Mouse (Mus musculus) embryonic facial prominence, embryonic 14.5 days (tissue): ENCODE measurements around the gene Gm17428. TPM values are rescaled to one million over a fixed set of nuclear protein-coding genes. Genes with fewer than 3 reads are reported as not detected.
A peak's percentile ranks its signal among the peaks of the same experiment; 100 is the strongest.
"Not testable (repeated sequence)": the region's sequence is repeated elsewhere in the genome, so short reads cannot be mapped to it uniquely, and the experiment has no call there.

Experiments used
- ATAC-seq: fragments of 200-750 bp; cut with Nextera tagmentation; 2 replicates; pipeline ENCODE4 v1.8.0; 2017; ENCODE audit warnings: low read depth, moderate number of reproducible peaks, moderate TSS enrichment
- DNase-seq: peaks from one replicate; pipeline ENCODE4 v3.0.0-alpha.2; 2015; ENCODE audit warnings: low spot score
- H3K27ac ChIP-seq: fragments of 300-500 bp; sonication (generic); replicated peaks from 2 replicates; pipeline ENCODE4 v1.5.1; 2014; ENCODE audit warnings: low read depth, mild to moderate bottlenecking, low read length, moderate library complexity
- H3K27me3 ChIP-seq: fragments of 300-500 bp; sonication (generic); replicated peaks from 2 replicates; pipeline ENCODE4 v1.6.1; 2014; ENCODE audit warnings: low read length; ENCODE audit not compliant: control insufficient read depth, insufficient read depth
- H3K36me3 ChIP-seq: fragments of 300-500 bp; sonication (generic); 2 replicates; pipeline ENCODE4 v1.6.1; 2014; ENCODE audit warnings: low read length, mixed read lengths; ENCODE audit not compliant: control insufficient read depth, insufficient read depth
- H3K4me1 ChIP-seq: fragments of 300-500 bp; sonication (generic); 2 replicates; pipeline ENCODE4 v1.6.1; 2014; ENCODE audit warnings: antibody characterized with exemption, low read length; ENCODE audit not compliant: control insufficient read depth, insufficient read depth
- H3K4me2 ChIP-seq: fragments of 300-500 bp; sonication (generic); 2 replicates; pipeline ENCODE4 v1.6.1; 2014; ENCODE audit warnings: low read depth, mild to moderate bottlenecking, low read length, moderate library complexity, mixed read lengths
- H3K4me3 ChIP-seq: fragments of 300-500 bp; sonication (generic); 2 replicates; pipeline ENCODE4 v1.5.1; 2014; ENCODE audit warnings: low read depth, mild to moderate bottlenecking, low read length
- H3K9ac ChIP-seq: fragments of 300-500 bp; sonication (generic); 2 replicates; pipeline ENCODE4 v1.6.1; 2014; ENCODE audit warnings: low read depth, mild to moderate bottlenecking, low read length, moderate library complexity, mixed read lengths
- H3K9me3 ChIP-seq: fragments of 300-500 bp; sonication (generic); 2 replicates; pipeline ENCODE4 v1.6.1; 2016; ENCODE audit warnings: low read length; ENCODE audit not compliant: control insufficient read depth
- WGBS: fragments of 180-500 bp; shearing (Covaris S2); extraction: QIAGEN DNeasy Blood & Tissue Kit; methylation state at CpG from one replicate; pipeline ENCODE4 v1.1.7; 2014; 5-methylcytosine and 5-hydroxymethylcytosine counted together
- polyA plus RNA-seq: library from polyadenylated mRNA; unstranded; fragments of >200 nt; fragmentation: Nextera tagmentation; extraction: Ambion mirVana; gene quantifications from 2 replicates; pipeline ENCODE4 v1.2.1, GENCODE M21; 2014

The Gm17428 gene
- polyA plus RNA-seq, 1 experiment from 2014 or later = not detected

- Histone ChIP-seq H3K36me3 (no peaks in the 10 kb centered on the region), H3K9ac (no peak overlapping the region), H3K4me1 (peaks cover 12% of the 10 kb centered on the region), H3K27ac (no peak overlapping the region), H3K27me3 (no peaks in the 10 kb centered on the region), H3K4me2 (no peak overlapping the region), H3K4me3 (no peak overlapping the region), H3K9me3 (no peaks in the 10 kb centered on the region)
- no peak for ATAC-seq
- no peak for DNase-seq
These were observed 21.9 kb downstream of the Gm17428 start for GRCm38 (mm10) chr14:54998680-54999079.

DNA sequence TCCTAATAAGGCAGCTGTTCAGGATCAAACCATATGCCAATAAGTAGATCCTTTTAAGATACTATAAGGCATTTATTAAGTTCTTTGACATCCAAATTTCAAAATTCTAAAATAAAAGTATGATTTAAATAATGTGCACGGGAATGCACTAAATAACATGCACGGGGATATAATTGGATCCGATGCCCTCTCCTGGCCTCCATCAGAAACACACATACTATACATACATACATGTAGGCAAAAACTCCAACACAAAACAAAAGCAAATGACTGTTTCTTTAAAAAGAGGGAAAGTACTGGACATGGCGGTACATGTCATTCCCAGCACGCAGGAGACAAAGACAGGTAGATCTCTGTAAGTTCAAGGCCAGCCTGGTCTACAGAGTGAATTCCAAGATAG, 23.1 kb downstream of the Gm17428 start:
- not testable (repeated sequence) for H3K36me3 ChIP-seq, H3K4me2 ChIP-seq, ATAC-seq, H3K9ac ChIP-seq, H3K4me3 ChIP-seq, H3K9me3 ChIP-seq, H3K27me3 ChIP-seq, DNase-seq, H3K4me1 ChIP-seq, H3K27ac ChIP-seq
- WGBS = 76% methylated on average over 5 of the region's 5 CpGs

DNA sequence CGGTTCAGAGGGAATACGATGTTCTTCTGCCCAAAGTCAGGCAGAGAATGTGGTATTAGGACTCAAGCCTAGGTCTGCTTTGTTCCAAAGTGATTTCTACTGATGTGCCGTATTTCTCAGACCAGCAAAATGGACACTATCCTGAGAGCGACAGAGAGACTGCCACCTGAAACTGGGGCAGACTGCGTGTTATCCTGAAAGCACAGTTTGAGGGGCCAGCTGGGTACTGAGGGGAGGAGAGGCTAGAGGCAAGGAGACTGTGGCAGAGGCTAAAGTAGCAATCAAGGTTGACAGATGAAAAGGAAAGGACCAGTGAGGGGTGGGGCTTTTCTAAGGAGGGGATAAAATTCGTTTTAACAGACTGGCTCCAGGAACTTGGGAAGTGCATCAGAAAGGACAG, 24.1 kb downstream of the Gm17428 start:
- DNase-seq = no peak
- 82% methylated on average over 6 of the region's 6 CpGs for WGBS
- no peak for ATAC-seq

DNA sequence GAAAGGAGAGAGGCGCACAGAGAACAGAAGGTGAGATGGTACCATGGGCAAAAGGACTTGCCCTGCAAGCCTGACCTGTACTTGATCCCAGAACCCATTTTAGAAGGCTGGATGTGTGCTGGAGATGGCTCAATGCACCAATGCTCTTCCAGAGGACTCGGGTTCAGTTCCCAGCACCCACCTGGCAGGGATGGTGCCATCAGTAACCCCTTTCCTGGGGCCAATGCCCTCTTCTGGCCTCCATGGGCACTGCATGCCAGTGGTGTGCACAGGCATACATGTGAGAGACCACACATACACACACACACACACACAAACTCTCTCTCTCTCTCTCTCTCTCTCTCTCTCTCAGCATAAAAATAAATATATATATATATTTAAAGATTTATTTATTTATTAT, 24.7 kb downstream of the Gm17428 start:
- H3K4me1 ChIP-seq = peaks cover 9% of the 10 kb centered on the region; the same call in 1 of the 2 replicates
- no peak overlapping the region for H3K27ac ChIP-seq
- no peak for ATAC-seq
- 100% methylated on average over 2 of the region's 2 CpGs for WGBS
- H3K4me2 ChIP-seq = no peak overlapping the region
- no peaks in the 10 kb centered on the region for H3K27me3 ChIP-seq
- H3K4me3 ChIP-seq = no peak overlapping the region
- H3K9me3 ChIP-seq = no peaks in the 10 kb centered on the region
- DNase-seq = no peak
- no peaks in the 10 kb centered on the region for H3K36me3 ChIP-seq
- no peak overlapping the region for H3K9ac ChIP-seq

More for the DNA sequence above, 24.1 kb downstream of the Gm17428 start:
- H3K9ac ChIP-seq = no peak overlapping the region
- no peak overlapping the region for H3K4me3 ChIP-seq
- H3K4me1 ChIP-seq = peaks cover 9% of the 10 kb centered on the region; the same call in 1 of the 2 replicates
- no peak overlapping the region for H3K4me2 ChIP-seq
- no peaks in the 10 kb centered on the region for H3K9me3 ChIP-seq
- H3K36me3 ChIP-seq = no peaks in the 10 kb centered on the region
- H3K27me3 ChIP-seq = no peaks in the 10 kb centered on the region
- H3K27ac ChIP-seq = no peak overlapping the region

DNA sequence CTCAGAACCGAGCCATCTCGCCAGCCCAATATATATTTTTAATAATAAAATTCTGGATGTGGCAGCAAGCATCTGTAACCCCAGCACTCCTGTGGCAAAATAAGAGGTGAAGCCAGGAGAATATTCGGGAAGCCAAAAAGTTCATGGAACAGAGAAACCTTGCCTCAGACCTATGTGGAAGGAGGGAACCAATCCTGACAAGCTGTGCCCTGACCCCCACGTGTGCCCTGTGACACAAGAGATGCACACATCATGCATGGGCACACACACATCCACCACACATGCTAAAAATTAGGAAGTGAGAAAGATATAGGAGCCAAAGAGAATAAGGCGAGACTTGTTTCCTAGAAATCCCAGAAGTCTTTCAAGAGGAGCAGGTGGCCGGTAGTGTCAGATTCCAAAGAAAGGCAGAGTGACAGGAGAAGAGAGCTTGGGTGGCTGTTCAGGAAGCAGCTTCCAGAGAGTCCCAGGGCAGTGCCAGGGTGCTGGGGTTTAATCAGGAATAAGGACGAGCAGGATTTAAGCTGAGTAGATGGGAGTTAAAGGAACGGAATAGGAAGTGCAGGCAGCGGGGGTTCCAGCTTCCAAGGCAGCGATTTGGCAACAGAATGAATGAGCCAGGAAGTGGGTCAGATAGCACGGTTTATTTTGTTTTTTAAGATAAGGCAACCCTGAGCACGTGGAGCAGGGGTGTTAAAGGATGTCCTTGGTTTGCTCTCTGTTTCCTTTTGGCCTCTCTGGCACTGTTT, 25.4 kb downstream of the Gm17428 start:
- H3K4me1 ChIP-seq = peaks cover 9% of the 10 kb centered on the region; the same call in 1 of the 2 replicates
- WGBS = 38% methylated on average over 12 of the region's 12 CpGs
- H3K4me2 ChIP-seq = no peak overlapping the region
- H3K27me3 ChIP-seq = no peaks in the 10 kb centered on the region
- no peak overlapping the region for H3K9ac ChIP-seq
- H3K4me3 ChIP-seq = no peak overlapping the region
- H3K36me3 ChIP-seq = no peaks in the 10 kb centered on the region
- peak; percentile 73 for DNase-seq
- peak; percentile 16; the same call in 1 of the 2 replicates for ATAC-seq
- H3K27ac ChIP-seq = no peak overlapping the region
- no peaks in the 10 kb centered on the region for H3K9me3 ChIP-seq

DNA sequence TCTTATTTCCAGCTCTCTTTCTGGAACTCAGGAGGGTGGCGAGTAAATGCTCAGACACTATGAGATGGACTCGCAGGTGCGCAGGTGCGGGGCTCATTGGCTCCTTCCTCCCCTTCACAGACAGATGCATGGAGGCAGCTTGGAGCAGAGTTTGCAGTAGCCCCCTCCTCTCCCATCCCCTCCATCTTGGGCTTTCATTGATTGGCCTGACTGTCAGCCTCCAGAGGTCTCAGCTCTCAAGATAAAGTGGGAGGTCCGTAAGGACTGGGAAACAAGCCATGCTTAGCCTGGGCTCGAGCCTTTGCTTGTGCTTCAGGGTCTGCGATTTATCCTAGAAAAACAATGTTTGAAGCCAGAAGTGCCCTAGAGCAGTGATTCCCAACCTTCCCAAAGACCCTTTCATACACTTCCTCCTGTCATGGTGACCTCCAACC, 26.0 kb downstream of the Gm17428 start:
- no peak for DNase-seq
- no peaks in the 10 kb centered on the region for H3K36me3 ChIP-seq
- H3K27me3 ChIP-seq = no peaks in the 10 kb centered on the region
- no peak overlapping the region for H3K4me2 ChIP-seq
- no peak for ATAC-seq
- H3K4me3 ChIP-seq = no peak overlapping the region
- WGBS = 57% methylated on average over 7 of the region's 7 CpGs
- no peak overlapping the region for H3K27ac ChIP-seq
- H3K4me1 ChIP-seq = peaks cover 9% of the 10 kb centered on the region; the same call in 1 of the 2 replicates
- no peak overlapping the region for H3K9ac ChIP-seq
- no peaks in the 10 kb centered on the region for H3K9me3 ChIP-seq

DNA sequence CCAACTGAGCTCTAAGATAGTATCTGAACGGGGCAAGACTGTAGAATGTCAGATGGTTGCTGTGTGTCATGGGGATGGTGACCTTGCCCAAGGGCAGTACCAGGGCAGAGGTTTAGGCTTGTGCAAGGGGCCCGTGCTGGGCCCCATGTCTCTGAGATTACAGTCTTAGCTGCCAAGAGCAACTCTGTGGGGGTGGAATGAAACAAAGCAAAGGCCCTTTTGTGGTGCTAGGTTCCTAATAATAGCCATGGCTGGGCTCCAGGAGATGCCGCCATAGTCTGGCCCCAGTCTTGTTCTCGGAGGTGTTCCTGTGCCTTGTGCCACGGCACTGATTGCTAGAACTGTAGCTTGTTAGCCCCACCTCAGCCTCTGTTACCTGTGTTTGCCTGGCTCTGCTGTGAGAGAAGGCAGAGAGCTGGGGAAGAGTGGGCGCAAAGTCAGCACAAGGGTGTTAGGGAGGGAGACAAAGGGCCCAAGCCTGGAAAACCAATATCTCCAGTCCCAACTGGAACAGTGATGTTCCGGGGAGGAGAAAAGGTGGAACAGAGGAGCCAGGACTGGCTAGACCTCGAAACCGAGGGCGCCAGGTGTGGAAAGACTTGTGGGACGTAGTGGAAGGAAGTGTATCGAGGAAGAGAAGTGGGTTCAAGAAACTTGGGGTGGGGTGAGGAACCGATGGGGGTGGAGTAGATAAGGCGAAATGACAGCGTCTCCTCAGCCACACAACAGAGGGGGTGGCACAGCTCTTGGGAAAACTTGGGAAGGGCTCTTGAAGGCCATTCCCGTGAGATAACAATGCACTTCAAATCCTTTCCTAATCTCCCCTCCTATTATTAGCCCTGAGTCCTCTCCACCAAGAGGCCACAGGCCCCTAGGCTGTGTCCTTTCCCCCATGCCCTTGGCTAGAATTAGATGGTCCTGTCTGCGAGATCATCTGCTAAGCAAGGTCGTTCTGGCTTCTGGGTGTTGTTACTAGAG, 27.4 kb downstream of the Gm17428 start:
- Histone ChIP-seq H3K4me2 (no peak overlapping the region), H3K9ac (no peak overlapping the region), H3K36me3 (no peaks in the 10 kb centered on the region), H3K27me3 (no peaks in the 10 kb centered on the region), H3K27ac (no peak overlapping the region), H3K9me3 (no peaks in the 10 kb centered on the region), H3K4me3 (no peak overlapping the region), H3K4me1 (peaks cover 9% of the 10 kb centered on the region; the same call in 1 of the 2 replicates)
- DNase-seq = peak; percentile 27
- 77% methylated on average over 18 of the region's 18 CpGs for WGBS
- ATAC-seq = no peak; the same call in 1 of the 2 replicates

GRCm38 (mm10) chr14:55005506-55005905, 28.8 kb downstream of the Gm17428 start:
- H3K9ac ChIP-seq = no peak overlapping the region
- DNase-seq (no peak), ATAC-seq (no peak)
- WGBS = 81% methylated on average over 2 of the region's 2 CpGs
- H3K4me3 ChIP-seq = no peak overlapping the region
- H3K9me3 ChIP-seq = no peaks in the 10 kb centered on the region
- no peaks in the 10 kb centered on the region for H3K27me3 ChIP-seq
- peaks cover 9% of the 10 kb centered on the region; the same call in 1 of the 2 replicates for H3K4me1 ChIP-seq
- H3K36me3 ChIP-seq = no peaks in the 10 kb centered on the region
- H3K4me2 ChIP-seq = no peak overlapping the region
- H3K27ac ChIP-seq = no peak overlapping the region
